Mouse (Mus musculus) heart, adult 2 months (tissue): ENCODE results near the gene Kmt2a. TPM values are rescaled to one million over a fixed set of nuclear protein-coding genes. Genes with fewer than 3 reads are reported as not detected.
A peak's percentile ranks its signal among the peaks of the same experiment; 100 is the strongest.

Source experiments
- DNase-seq, 2 experiments: peaks; one replicate each; pipeline ENCODE4 v3.0.0; 2021
- H3K27ac ChIP-seq: fragments of 200-600 bp; 2 replicates; pipeline ENCODE4 v1.8.1; 2022
- H3K27me3 ChIP-seq: fragments of 200-500 bp; 2 replicates; pipeline ENCODE4 v1.6.1; 2012; ENCODE audit warnings: mild to moderate bottlenecking, low read length, inconsistent platforms, mixed read lengths; ENCODE audit not compliant: control insufficient read depth, insufficient read depth
- H3K36me3 ChIP-seq: fragments of 200-500 bp; 2 replicates; pipeline ENCODE4 v1.6.1; 2012; ENCODE audit warnings: low read length, inconsistent platforms; ENCODE audit not compliant: control insufficient read depth, insufficient read depth
- H3K4me1 ChIP-seq: fragments of 200-500 bp; 2 replicates; pipeline ENCODE4 v1.6.1; 2011; ENCODE audit warnings: low read length; ENCODE audit not compliant: control insufficient read depth, insufficient read depth
- H3K4me3 ChIP-seq: fragments of 200-600 bp; 2 replicates; pipeline ENCODE4 v1.8.1; 2022
- H3K79me2 ChIP-seq: fragments of 200-500 bp; replicated peaks from 2 replicates; pipeline ENCODE4 v1.6.1; 2012; ENCODE audit warnings: mild to moderate bottlenecking, inconsistent platforms, low read length, moderate library complexity, mixed read lengths; ENCODE audit not compliant: control insufficient read depth, insufficient read depth
- H3K9ac ChIP-seq: fragments of 200-500 bp; 2 replicates; pipeline ENCODE4 v1.6.1; 2012; ENCODE audit warnings: low read depth, mild to moderate bottlenecking, control low read depth, inconsistent platforms, low read length, mixed read lengths
- CTCF ChIP-seq: fragments of 200-600 bp; IDR thresholded peaks from 2 replicates; pipeline ENCODE4 v1.8.1; 2022; ENCODE audit warnings: antibody characterized with exemption, mild to moderate bottlenecking, moderate library complexity
- EP300 ChIP-seq: fragments of 200-500 bp; IDR thresholded peaks from 2 replicates; pipeline ENCODE4 v1.6.1; 2011; ENCODE audit warnings: low read depth, low read length, control low read depth; ENCODE audit not compliant: insufficient read depth
- POLR2A ChIP-seq: fragments of 200-500 bp; IDR thresholded peaks from 2 replicates; pipeline ENCODE4 v1.6.1; 2011; ENCODE audit warnings: mild to moderate bottlenecking, low read depth, low read length, control low read depth; ENCODE audit not compliant: insufficient read depth
- WGBS: fragments of 180-500 bp; shearing (Covaris S2); methylation state at CpG from one replicate; pipeline ENCODE4 v1.1.7; 2018; 5-methylcytosine and 5-hydroxymethylcytosine counted together
- intact Hi-C: fragments of 180-260 bp; cut with DNase I; formaldehyde crosslinking; loops from one replicate; pipeline ENCODE4 v1.15.1; 2025
- polyA plus RNA-seq: library from polyadenylated mRNA; depleted of rRNA; stranded (reverse); fragments of >200 nt; gene quantifications from 2 replicates; pipeline ENCODE4 v1.2.3, GENCODE M21; 2012
- total RNA-seq, 2 experiments: library from RNA; stranded (reverse); gene quantifications; 2 replicates each; pipeline ENCODE4 v1.2.3; 2021

The Kmt2a gene
- total and polyA plus RNA-seq, 3 experiments = 11.8 to 25.9 (median 25.7) TPM

GRCm38 (mm10) chr9:44830506-44830905 lies 50.6 kb downstream of the Kmt2a start:
- 73% methylated on average over 2 of the region's 2 CpGs for WGBS
- Histone ChIP-seq H3K79me2 (no peaks in the 10 kb centered on the region), H3K4me1 (no peaks in the 10 kb centered on the region), H3K27me3 (no peaks in the 10 kb centered on the region), H3K4me3 (no peak overlapping the region), H3K27ac (no peak overlapping the region), H3K36me3 (peaks cover 5% of the 10 kb centered on the region), H3K9ac (no peak overlapping the region)
- intact Hi-C loops = no loop called here
- no peak for DNase-seq
- no peak for TF ChIP-seq POLR2A
- TF ChIP-seq CTCF = no peak
- no peak for TF ChIP-seq EP300

- Histone ChIP-seq H3K9ac (no peak overlapping the region), H3K4me3 (no peak overlapping the region), H3K27me3 (no peaks in the 10 kb centered on the region), H3K4me1 (no peaks in the 10 kb centered on the region), H3K36me3 (peaks cover 5% of the 10 kb centered on the region), H3K79me2 (no peaks in the 10 kb centered on the region), H3K27ac (no peak overlapping the region)
- intact Hi-C loops = no loop called here
- 94% methylated on average over 11 of the region's 11 CpGs for WGBS
- no peak for DNase-seq
- TF ChIP-seq POLR2A (no peak), CTCF (no peak), EP300 (no peak)
These were observed 52.2 kb downstream of the Kmt2a start for GRCm38 (mm10) chr9:44828944-44829343.

DNA sequence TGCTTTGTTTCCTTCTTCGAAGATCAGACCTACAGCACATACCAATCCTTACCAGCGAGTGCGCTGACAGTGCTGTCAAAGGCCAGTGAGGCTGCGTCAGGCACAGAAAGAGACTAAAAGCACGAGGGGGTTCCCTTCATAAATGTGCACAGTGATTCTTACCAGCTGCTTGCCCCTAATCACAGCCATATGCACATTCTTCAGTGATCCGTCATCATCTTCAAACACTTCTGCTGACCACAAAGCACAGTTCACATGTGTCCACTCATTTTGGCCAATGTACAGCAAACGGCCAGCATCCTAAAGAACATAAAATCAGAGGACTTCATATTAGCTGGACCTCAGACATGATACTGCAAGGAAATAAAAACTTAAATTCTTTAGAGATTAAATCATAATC lies 54.4 kb downstream of the Kmt2a start:
- intact Hi-C loops = no loop called here
- TF ChIP-seq EP300 (no peak), POLR2A (no peak), CTCF (no peak)

GRCm38 (mm10) chr9:44819920-44820827 lies 60.9 kb downstream of the Kmt2a start:
- H3K27me3 ChIP-seq = no peaks in the 10 kb centered on the region
- no peak for TF ChIP-seq EP300
- no peaks in the 10 kb centered on the region for H3K79me2 ChIP-seq
- intact Hi-C loops = no loop called here
- no peak overlapping the region for H3K4me3 ChIP-seq
- WGBS = 79% methylated on average over 15 of the region's 15 CpGs
- H3K36me3 ChIP-seq = no peaks in the 10 kb centered on the region; the same call in 1 of the 2 replicates
- H3K9ac ChIP-seq = no peak overlapping the region
- H3K27ac ChIP-seq = no peak overlapping the region
- peak in 1 of 2 experiments; percentile 21 for DNase-seq
- no peaks in the 10 kb centered on the region for H3K4me1 ChIP-seq

More for the DNA sequence above, 54.4 kb downstream of the Kmt2a start:
- H3K9ac ChIP-seq = no peak overlapping the region
- DNase-seq = no peak
- H3K27me3 ChIP-seq = no peaks in the 10 kb centered on the region
- WGBS = 82% methylated on average over 7 of the region's 7 CpGs
- H3K79me2 ChIP-seq = no peaks in the 10 kb centered on the region
- H3K4me1 ChIP-seq = no peaks in the 10 kb centered on the region
- H3K36me3 ChIP-seq = peaks cover 5% of the 10 kb centered on the region
- no peak overlapping the region for H3K27ac ChIP-seq
- no peak overlapping the region for H3K4me3 ChIP-seq

DNA sequence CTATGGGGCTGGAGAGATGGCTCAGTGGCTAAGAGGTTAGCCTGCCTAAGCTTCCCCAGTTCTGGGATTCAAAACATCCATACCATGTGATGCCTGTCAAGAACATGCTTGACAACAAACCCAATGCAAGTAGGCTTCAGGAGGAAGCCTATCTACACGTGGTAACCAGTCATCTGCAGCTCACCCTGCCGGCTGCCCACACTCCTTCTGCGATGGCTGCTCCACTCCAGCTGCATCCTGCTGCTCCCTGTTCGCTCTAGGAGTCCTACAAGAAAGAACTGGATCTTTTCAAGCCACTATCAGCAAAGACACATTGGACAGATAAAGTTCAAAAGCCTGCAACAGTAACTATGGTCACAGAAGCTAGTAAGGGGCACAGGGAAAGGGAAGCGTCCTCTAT lies 63.6 kb downstream of the Kmt2a start:
- DNase-seq = no peak
- Histone ChIP-seq H3K79me2 (no peaks in the 10 kb centered on the region), H3K36me3 (no peaks in the 10 kb centered on the region), H3K27ac (no peak overlapping the region), H3K9ac (no peak overlapping the region), H3K4me1 (no peaks in the 10 kb centered on the region), H3K27me3 (no peaks in the 10 kb centered on the region), H3K4me3 (no peak overlapping the region)
- 63% methylated on average over 5 of the region's 5 CpGs for WGBS
- no peak for TF ChIP-seq CTCF
- intact Hi-C loops = no loop called here

GRCm38 (mm10) chr9:44814179-44814578 lies 66.9 kb downstream of the Kmt2a start:
- no peaks in the 10 kb centered on the region for H3K79me2 ChIP-seq
- no peaks in the 10 kb centered on the region for H3K4me1 ChIP-seq
- no peaks in the 10 kb centered on the region for H3K27me3 ChIP-seq
- no peak overlapping the region for H3K9ac ChIP-seq
- DNase-seq = no peak
- H3K36me3 ChIP-seq = no peaks in the 10 kb centered on the region
- intact Hi-C loops = no loop called here
- whole genome bisulfite sequencing = 92% methylated on average over 8 of the region's 8 CpGs
- no peak for TF ChIP-seq EP300
- no peak for TF ChIP-seq POLR2A
- no peak for TF ChIP-seq CTCF
- no peak overlapping the region for H3K27ac ChIP-seq
- H3K4me3 ChIP-seq = no peak overlapping the region
